9 mouse cellular contexts compared by ENCODE assay signal in the genomic region with DNA sequence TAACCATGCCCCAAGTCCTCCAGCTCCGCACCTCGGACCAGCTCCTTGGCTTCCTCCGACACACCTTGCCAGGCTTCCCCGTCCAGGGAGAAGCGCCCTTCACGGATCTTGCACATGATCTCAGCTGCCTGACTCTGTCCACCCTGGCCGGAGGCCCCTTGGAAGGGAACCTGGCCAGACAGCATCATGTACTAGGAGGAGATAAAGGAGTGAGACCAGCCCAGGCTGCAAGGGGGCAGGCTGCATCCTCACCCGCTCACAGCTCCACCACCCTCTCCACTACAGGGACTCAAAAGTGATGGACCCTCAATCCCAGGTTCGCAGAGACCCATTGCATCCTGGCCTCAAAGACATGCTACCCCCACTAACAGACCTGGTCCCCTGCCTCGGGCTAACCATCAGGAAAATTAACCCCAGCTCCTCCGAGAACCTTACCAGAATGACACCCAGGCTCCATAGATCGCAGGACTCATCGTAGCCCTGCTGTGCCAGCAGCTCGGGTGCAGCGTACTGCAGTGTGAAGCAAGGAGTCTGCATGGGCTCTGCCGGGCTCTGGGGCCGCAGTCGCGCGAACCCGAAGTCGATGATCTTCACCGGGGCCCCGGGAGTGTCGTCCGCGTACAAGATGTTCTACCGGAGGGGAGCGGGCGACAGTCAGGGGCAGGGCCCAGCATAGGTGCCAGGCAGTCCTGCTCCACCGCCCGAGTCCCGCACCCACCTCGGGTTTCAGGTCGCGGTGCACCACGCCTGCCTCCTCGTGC. TPM values are rescaled to one million over a fixed set of nuclear protein-coding genes. Genes with fewer than 3 reads are reported as not detected.
DNase-seq lines count a peak whose midpoint lies in the region; ATAC-seq and TF ChIP-seq lines count a peak whose summit lies in the region.
"Had no signal": no experiment of that assay in that cellular context is flagged by ENCODE, and none has a peak within 500 bp of the region (broad histone marks: within the 10 kb centered on the region; RNA-seq: fewer than 3 reads in every experiment).

No protein-coding gene starts in this region.

- no peak for DNase-seq in heart, postnatal 4 days
- DNase-seq in ES-E14 (ENCODE audit: low read depth, low spot score) = no peak
- no peak for DNase-seq in midbrain, embryonic 10.5 days (ENCODE audit: low spot score)
- no peak for DNase-seq in adrenal gland, postnatal 36 days
- no peak for DNase-seq in layer of hippocampus, postnatal 25 days (ENCODE audit: extremely low spot score in 1 of 2, low spot score in 1 of 2)
- no peak for DNase-seq in kidney, postnatal 4 days

- H3K27me3 ChIP-seq in heart, embryonic 15.5 days = peaks cover 51% of the 10 kb centered on the region
- peaks cover 59% of the 10 kb centered on the region for H3K27me3 ChIP-seq in forebrain, embryonic 13.5 days
- peaks cover 86% of the 10 kb centered on the region for H3K27me3 ChIP-seq in midbrain, embryonic 10.5 days (ENCODE audit: low read depth, poor library complexity, severe bottlenecking)
- H3K27me3 ChIP-seq: CH12.LX had no signal

- WGBS in heart, embryonic 15.5 days = 37% methylated on average over 38 of the region's 38 CpGs
- WGBS in forebrain, embryonic 13.5 days = 3% methylated on average over 36 of the region's 38 CpGs
- WGBS in midbrain, embryonic 10.5 days = 2% methylated on average over 38 of the region's 38 CpGs

- peaks cover 22% of the 10 kb centered on the region for H3K36me3 ChIP-seq in heart, embryonic 15.5 days
- H3K36me3 ChIP-seq in ES-E14 (ENCODE audit: control insufficient read depth, insufficient read depth, low read length, poor library complexity, severe bottlenecking) = peaks cover 3% of the 10 kb centered on the region; the same call in 1 of the 2 replicates
- H3K36me3 ChIP-seq in forebrain, embryonic 13.5 days (ENCODE audit: poor library complexity, severe bottlenecking) = no peaks in the 10 kb centered on the region
- no peaks in the 10 kb centered on the region for H3K36me3 ChIP-seq in midbrain, embryonic 10.5 days

- no peak for ATAC-seq in heart, embryonic 15.5 days (replicated peaks; ENCODE audit: insufficient number of reproducible peaks, insufficient read depth, low FRiP score, low read depth)
- peak; percentile 41; the same call in 1 of the 2 replicates for ATAC-seq in forebrain, embryonic 13.5 days

- H3K27ac ChIP-seq in heart, embryonic 15.5 days = no peak overlapping the region
- no peak overlapping the region for H3K27ac ChIP-seq in ES-E14 (ENCODE audit: insufficient read depth, low read depth, low read length, poor library complexity, severe bottlenecking)
- H3K27ac ChIP-seq in forebrain, embryonic 13.5 days = no peak overlapping the region
- no peak overlapping the region for H3K27ac ChIP-seq in midbrain, embryonic 10.5 days (replicated peaks)

- H3K9ac ChIP-seq in heart, embryonic 15.5 days = no peak overlapping the region
- H3K9ac ChIP-seq in ES-E14 (ENCODE audit: insufficient read depth, low read depth, low read length, poor library complexity, severe bottlenecking) = peak overlapping the region; percentile 32; the same call in 1 of the 2 replicates
- peak overlapping the region; percentile 61 for H3K9ac ChIP-seq in forebrain, embryonic 13.5 days

- in situ Hi-C loops in ES-E14 (cut with MboI; ENCODE audit: low sequenced_read_pairs in 2 of 2, unreplicated experiment in 2 of 2) = no loop called here

- peak overlapping the region; percentile 46 for H3K4me2 ChIP-seq in heart, embryonic 15.5 days
- H3K4me2 ChIP-seq in forebrain, embryonic 13.5 days = peak overlapping the region; percentile 67

- peak overlapping the region; percentile 3; the same call in 1 of the 2 replicates for H3K4me3 ChIP-seq in heart, embryonic 15.5 days
- H3K4me3 ChIP-seq in ES-E14 (ENCODE audit: insufficient read depth in 1 of 2, low read depth in 1 of 2, low read length in 2 of 2, poor library complexity in 1 of 2, severe bottlenecking in 1 of 2) = peak overlapping the region; percentile 31 to 62
- peak overlapping the region; percentile 41 for H3K4me3 ChIP-seq in forebrain, embryonic 13.5 days
- H3K4me3 ChIP-seq in midbrain, embryonic 10.5 days = peak overlapping the region; percentile 56

- no peaks in the 10 kb centered on the region for H3K9me3 ChIP-seq in heart, embryonic 15.5 days (replicated peaks)
- H3K9me3 ChIP-seq in ES-E14 (ENCODE audit: control insufficient read depth, insufficient read depth, low read depth, low read length) = no peaks in the 10 kb centered on the region
- H3K9me3 ChIP-seq in forebrain, embryonic 13.5 days (replicated peaks) = no peaks in the 10 kb centered on the region
- H3K9me3 ChIP-seq in midbrain, embryonic 10.5 days (replicated peaks) = no peaks in the 10 kb centered on the region

- peaks cover 7% of the 10 kb centered on the region for H3K4me1 ChIP-seq in heart, embryonic 15.5 days (replicated peaks)
- H3K4me1 ChIP-seq in ES-E14 (ENCODE audit: control insufficient read depth in 2 of 2, insufficient read depth in 2 of 2, low read length in 2 of 2, poor library complexity in 1 of 2) = peaks cover 0 to 18% of the 10 kb centered on the region in 2 experiments; a peak in 3 of 4 replicates
- H3K4me1 ChIP-seq in forebrain, embryonic 13.5 days = peaks cover 18% of the 10 kb centered on the region
- H3K4me1 ChIP-seq in midbrain, embryonic 10.5 days = peaks cover 33% of the 10 kb centered on the region

TF ChIP-seq in ES-E14, 5 proteins besides CTCF, POLR2A, EP300 and RAD21:
- TF ChIP-seq MAFK (IDR thresholded peaks at IDR 0.05; ENCODE audit: insufficient read depth, low read depth, low read length) (no peak), CHD2 (IDR thresholded peaks at IDR 0.05; ENCODE audit: low read depth, low read length) (no peak), ZNF384 (IDR thresholded peaks at IDR 0.05; ENCODE audit: low read depth, low read length) (no peak), HCFC1 (IDR thresholded peaks at IDR 0.05; ENCODE audit: borderline replicate concordance, insufficient read depth, low read length) (no peak), ZC3H11A (IDR thresholded peaks at IDR 0.05; ENCODE audit: borderline replicate concordance, low read depth, low read length) (no peak)

RNA-seq across cellular contexts. Expression of a gene that starts 9.7 kb away (rescaled TPM):
- 15.3 and 20.4 TPM in 2 replicates for polyA plus RNA-seq in heart, embryonic 15.5 days (2015; fragmentation: Nextera tagmentation; extraction: Ambion mirVana)
- 10 to 100 TPM; 22.6 to 28.7 TPM for total RNA-seq in heart, postnatal 4 days (2021)
- 11.5 and 14.4 TPM in 2 replicates for total RNA-seq in ES-E14 (2012; rRNA removed)
- polyA plus RNA-seq in forebrain, embryonic 13.5 days (2015; fragmentation: Nextera tagmentation; extraction: Ambion mirVana) = 4.0 and 4.2 TPM in 2 replicates
- polyA plus RNA-seq in midbrain, embryonic 10.5 days (2016; fragmentation: Nextera tagmentation; extraction: Ambion mirVana) = 5.0 and 7.9 TPM in 2 replicates
- total RNA-seq in adrenal gland, postnatal 36 days (2021) = 10 to 100 TPM; 30.0 to 30.7 TPM
- 10 to 100 TPM; 32.0 to 34.7 TPM for total RNA-seq in layer of hippocampus, postnatal 25 days (2021)

RNA-seq across cellular contexts. Expression of a gene that starts 27.3 kb away (rescaled TPM):
- 0.68 and 1.3 TPM in 2 replicates for polyA plus RNA-seq in heart, embryonic 15.5 days (2015; fragmentation: Nextera tagmentation; extraction: Ambion mirVana)
- under 1 TPM; 0.41 to 0.52 TPM for total RNA-seq in heart, postnatal 4 days (2021)
- total RNA-seq in ES-E14 (2012; rRNA removed) = 2.7 and 3.5 TPM in 2 replicates
- polyA plus RNA-seq in forebrain, embryonic 13.5 days (2015; fragmentation: Nextera tagmentation; extraction: Ambion mirVana) = 0.19 and 0.71 TPM in 2 replicates
- 0.33 and 0.57 TPM in 2 replicates for polyA plus RNA-seq in midbrain, embryonic 10.5 days (2016; fragmentation: Nextera tagmentation; extraction: Ambion mirVana)
- total RNA-seq in adrenal gland, postnatal 36 days (2021) = 1 to 10 TPM; 1.7 to 1.8 TPM
- total RNA-seq in layer of hippocampus, postnatal 25 days (2021) = 10 to 100 TPM in 1 of 2 experiments, 1 to 10 TPM in 1; 7.5 to 11.9 TPM

Comparison
In these comparisons a context has a peak if more than half of its experiments do, and no peak if none do; other contexts are left out.
1. H3K4me3 ChIP-seq: peak in every context shown above with its lines; median percentile 56 in midbrain, embryonic 10.5 days; 46 in ES-E14; 41 in forebrain, embryonic 13.5 days; 3 in heart, embryonic 15.5 days.